8 mouse cellular contexts compared by ENCODE assay signal in the genomic region with DNA sequence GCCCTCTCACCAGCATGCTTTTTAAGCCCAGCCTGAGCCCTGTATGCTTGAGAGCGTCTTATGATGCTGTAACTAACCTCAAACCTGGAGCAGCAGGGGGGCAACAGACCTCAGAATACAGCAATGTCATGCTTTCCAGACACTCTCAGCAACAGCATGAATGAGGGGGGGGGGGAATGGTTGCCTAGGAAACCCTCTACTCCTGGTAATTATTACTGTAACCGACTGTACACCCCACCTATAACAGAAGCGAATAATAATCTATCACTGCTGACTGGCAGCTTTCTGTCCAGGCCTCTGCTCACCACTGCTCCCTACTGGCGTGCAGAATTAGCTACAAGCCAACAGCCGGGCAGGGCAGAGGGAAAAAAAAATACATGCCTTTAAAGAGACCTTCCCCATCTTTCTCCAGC.
DNase-seq lines count a peak whose midpoint lies in the region; ATAC-seq lines count a peak whose summit lies in the region.

No protein-coding gene starts in this region.

- no peaks in the 10 kb centered on the region for H3K9me3 ChIP-seq in forebrain, embryonic 11.5 days (ENCODE audit: control insufficient read depth, low read length)
- H3K9me3 ChIP-seq in neural tube, embryonic 11.5 days (ENCODE audit: control insufficient read depth, low read length) = no peaks in the 10 kb centered on the region

- no peak overlapping the region for H3K27ac ChIP-seq in forebrain, embryonic 11.5 days (ENCODE audit: low read depth, low read length)
- H3K27ac ChIP-seq in neural tube, embryonic 11.5 days (ENCODE audit: low read depth, low read length) = no peak overlapping the region

- peaks cover 9% of the 10 kb centered on the region; the same call in 1 of the 2 replicates for H3K4me1 ChIP-seq in forebrain, embryonic 11.5 days (replicated peaks; ENCODE audit: control insufficient read depth, insufficient read depth, low read length)
- peaks cover 11% of the 10 kb centered on the region; the same call in 1 of the 2 replicates for H3K4me1 ChIP-seq in neural tube, embryonic 11.5 days (ENCODE audit: control insufficient read depth, insufficient read depth, low read length)

- 17% methylated on average over 5 of the region's 5 CpGs for WGBS in forebrain, embryonic 11.5 days
- 23% methylated on average over 5 of the region's 5 CpGs for WGBS in neural tube, embryonic 11.5 days

- H3K27me3 ChIP-seq in forebrain, embryonic 11.5 days (ENCODE audit: control insufficient read depth, insufficient read depth, low read length) = no peaks in the 10 kb centered on the region
- no peaks in the 10 kb centered on the region for H3K27me3 ChIP-seq in neural tube, embryonic 11.5 days (ENCODE audit: control insufficient read depth, insufficient read depth, low read length)

- no peak overlapping the region for H3K4me3 ChIP-seq in forebrain, embryonic 11.5 days (ENCODE audit: low read depth, low read length)
- no peak overlapping the region for H3K4me3 ChIP-seq in neural tube, embryonic 11.5 days (ENCODE audit: low read depth, low read length)

- no peaks in the 10 kb centered on the region for H3K36me3 ChIP-seq in forebrain, embryonic 11.5 days (ENCODE audit: control insufficient read depth, insufficient read depth, low read length)
- H3K36me3 ChIP-seq in neural tube, embryonic 11.5 days (ENCODE audit: control insufficient read depth, insufficient read depth, low read length) = no peaks in the 10 kb centered on the region

- DNase-seq in adrenal gland, postnatal 10 days = peak; percentile 46
- DNase-seq in adrenal gland, adult 2 months = no peak
- DNase-seq in right cerebral cortex, postnatal 14 days = peak; percentile 54
- no peak for DNase-seq in right cerebral cortex, postnatal 25 days
- peak; percentile 79 for DNase-seq in forebrain, embryonic 11.5 days (ENCODE audit: low spot score)
- DNase-seq in layer of hippocampus, postnatal 14 days (ENCODE audit: low spot score in 2 of 2) = peak; percentile 65 to 67
- DNase-seq in neural tube, embryonic 11.5 days (ENCODE audit: low spot score) = peak; percentile 66

- H3K9ac ChIP-seq in forebrain, embryonic 11.5 days (ENCODE audit: low read length) = no peak overlapping the region
- H3K9ac ChIP-seq in neural tube, embryonic 11.5 days (ENCODE audit: low read length) = no peak overlapping the region

- no peak overlapping the region for H3K4me2 ChIP-seq in forebrain, embryonic 11.5 days (ENCODE audit: low read depth, low read length, severe bottlenecking)
- no peak overlapping the region for H3K4me2 ChIP-seq in neural tube, embryonic 11.5 days (ENCODE audit: low read depth)

- 0 out of 2 replicates have a peak, but pooled peaks have one; percentile 44 for ATAC-seq in forebrain, embryonic 11.5 days (replicated peaks; ENCODE audit: low FRiP score)
- peak; percentile 52; the same call in 1 of the 2 replicates for ATAC-seq in neural tube, embryonic 11.5 days (ENCODE audit: insufficient read depth, low FRiP score, low TSS enrichment)
- ATAC-seq in inflammation-experienced regulatory T-cells, adult 6 months = no peak

Comparison
In these comparisons a context has a peak if more than half of its experiments do, and no peak if none do; other contexts are left out.
1. DNase-seq: peak in adrenal gland, postnatal 10 days (single experiment), right cerebral cortex, postnatal 14 days (single experiment), forebrain, embryonic 11.5 days (single experiment), layer of hippocampus, postnatal 14 days (2 of 2) and neural tube, embryonic 11.5 days (single experiment); none in adrenal gland, adult 2 months (single experiment) and right cerebral cortex, postnatal 25 days (single experiment).